Mouse (Mus musculus) liver, embryonic 15.5 days (tissue): ENCODE results near the gene Prkcd. TPM values are rescaled to one million over a fixed set of nuclear protein-coding genes. Genes with fewer than 3 reads are reported as not detected.

ENCODE experiments used
- ATAC-seq: fragments of 200-750 bp; cut with Nextera tagmentation; 2 replicates; pipeline ENCODE4 v1.8.0; 2017; ENCODE audit warnings: moderate number of reproducible peaks, mild to moderate bottlenecking, moderate library complexity; ENCODE audit not compliant: insufficient read depth
- H3K27ac ChIP-seq: fragments of 300-500 bp; sonication (generic); replicated peaks from 2 replicates; pipeline ENCODE4 v1.5.1; 2015; ENCODE audit warnings: mild to moderate bottlenecking, inconsistent platforms
- H3K27me3 ChIP-seq: fragments of 300-500 bp; sonication (generic); 2 replicates; pipeline ENCODE4 v1.6.1; 2015; ENCODE audit warnings: mild to moderate bottlenecking, inconsistent platforms
- H3K36me3 ChIP-seq: fragments of 300-500 bp; sonication (generic); replicated peaks from 2 replicates; pipeline ENCODE4 v1.6.1; 2015; ENCODE audit warnings: moderate library complexity, mild to moderate bottlenecking, inconsistent platforms
- H3K4me1 ChIP-seq: fragments of 300-500 bp; sonication (generic); replicated peaks from 2 replicates; pipeline ENCODE4 v1.6.1; 2015; ENCODE audit warnings: inconsistent platforms
- H3K4me2 ChIP-seq: fragments of 300-500 bp; sonication (generic); 2 replicates; pipeline ENCODE4 v1.6.1; 2015; ENCODE audit warnings: moderate library complexity, mild to moderate bottlenecking, inconsistent platforms
- H3K4me3 ChIP-seq: fragments of 300-500 bp; sonication (generic); replicated peaks from 2 replicates; pipeline ENCODE4 v1.5.1; 2015; ENCODE audit warnings: mild to moderate bottlenecking, inconsistent platforms
- H3K9ac ChIP-seq: fragments of 300-500 bp; sonication (generic); 2 replicates; pipeline ENCODE4 v1.6.1; 2015; ENCODE audit warnings: moderate library complexity, mild to moderate bottlenecking, inconsistent platforms
- H3K9me3 ChIP-seq: fragments of 300-500 bp; sonication (generic); replicated peaks from 2 replicates; pipeline ENCODE4 v1.6.1; 2016; ENCODE audit warnings: inconsistent platforms
- WGBS: fragments of 180-500 bp; shearing (Covaris S2); methylation state at CpG from one replicate; pipeline ENCODE4 v1.1.7; 2015; ENCODE audit warnings: mixed read lengths; ENCODE audit not compliant: insufficient replicate concordance; 5-methylcytosine and 5-hydroxymethylcytosine counted together
- polyA plus RNA-seq: library from polyadenylated mRNA; unstranded; fragments of >200 nt; fragmentation: Nextera tagmentation; extraction: Ambion mirVana; gene quantifications from 2 replicates; pipeline ENCODE4 v1.2.1, GENCODE M21; 2015

Gene Prkcd
- polyA plus RNA-seq, 1 experiment from 2014 or later, result 20.0 TPM

GRCm38 (mm10) chr14:30622130-30622529, 3.9 kb downstream of the Prkcd start:
- Histone ChIP-seq H3K4me1 (peaks cover 77% of the 10 kb centered on the region), H3K36me3 (no peaks in the 10 kb centered on the region), H3K27me3 (peaks cover 8% of the 10 kb centered on the region; the same call in 1 of the 2 replicates), H3K4me3 (no peak overlapping the region), H3K4me2 (no peak overlapping the region), H3K9ac (no peak overlapping the region), H3K9me3 (no peaks in the 10 kb centered on the region), H3K27ac (no peak overlapping the region)
- no peak for ATAC-seq
- 75% methylated on average over 7 of the region's 7 CpGs for WGBS

GRCm38 (mm10) chr14:30619982-30620578, 5.9 kb downstream of the Prkcd start:
- 36% methylated on average over 7 of the region's 7 CpGs for WGBS
- H3K4me3 ChIP-seq, result no peak overlapping the region
- no peaks in the 10 kb centered on the region for H3K27me3 ChIP-seq
- H3K4me1 ChIP-seq, result peaks cover 67% of the 10 kb centered on the region
- no peaks in the 10 kb centered on the region for H3K36me3 ChIP-seq
- no peak overlapping the region for H3K9ac ChIP-seq
- no peak overlapping the region for H3K4me2 ChIP-seq
- ATAC-seq, result no peak
- H3K9me3 ChIP-seq, result no peaks in the 10 kb centered on the region
- H3K27ac ChIP-seq, result peak overlapping the region; percentile 1; the same call in 1 of the 2 replicates

- Histone ChIP-seq H3K4me2 (no peak overlapping the region), H3K9ac (no peak overlapping the region), H3K27ac (no peak overlapping the region), H3K36me3 (no peaks in the 10 kb centered on the region), H3K4me3 (no peak overlapping the region), H3K4me1 (peaks cover 60% of the 10 kb centered on the region), H3K27me3 (no peaks in the 10 kb centered on the region), H3K9me3 (no peaks in the 10 kb centered on the region)
- 84% methylated on average over 2 of the region's 2 CpGs for WGBS
- no peak for ATAC-seq
Observed at GRCm38 (mm10) chr14:30618746-30619275, 7.2 kb downstream of the Prkcd start.

GRCm38 (mm10) chr14:30616751-30617150, 9.3 kb downstream of the Prkcd start:
- no peaks in the 10 kb centered on the region for H3K9me3 ChIP-seq
- no peak overlapping the region for H3K4me3 ChIP-seq
- WGBS, result 48% methylated on average over 2 of the region's 2 CpGs
- H3K9ac ChIP-seq, result no peak overlapping the region
- ATAC-seq, result no peak
- no peak overlapping the region for H3K4me2 ChIP-seq
- H3K27me3 ChIP-seq, result no peaks in the 10 kb centered on the region
- no peak overlapping the region for H3K27ac ChIP-seq
- H3K36me3 ChIP-seq, result no peaks in the 10 kb centered on the region
- H3K4me1 ChIP-seq, result peaks cover 66% of the 10 kb centered on the region

- Histone ChIP-seq H3K27ac (no peak overlapping the region), H3K4me2 (no peak overlapping the region), H3K4me3 (no peak overlapping the region), H3K4me1 (peaks cover 47% of the 10 kb centered on the region), H3K9ac (no peak overlapping the region), H3K27me3 (no peaks in the 10 kb centered on the region), H3K36me3 (peaks cover 12% of the 10 kb centered on the region; the same call in 1 of the 2 replicates), H3K9me3 (no peaks in the 10 kb centered on the region)
- 71% methylated on average over 2 of the region's 2 CpGs for WGBS
- ATAC-seq, result no peak
Observed at GRCm38 (mm10) chr14:30612962-30613715, 12.9 kb downstream of the Prkcd start.

GRCm38 (mm10) chr14:30612523-30612922, 13.5 kb downstream of the Prkcd start:
- Histone ChIP-seq H3K27me3 (no peaks in the 10 kb centered on the region), H3K9me3 (no peaks in the 10 kb centered on the region), H3K27ac (no peak overlapping the region), H3K9ac (no peak overlapping the region), H3K36me3 (peaks cover 12% of the 10 kb centered on the region; the same call in 1 of the 2 replicates), H3K4me3 (no peak overlapping the region), H3K4me2 (no peak overlapping the region), H3K4me1 (peaks cover 41% of the 10 kb centered on the region)
- WGBS, result 9% methylated on average over 7 of the region's 7 CpGs
- no peak for ATAC-seq

- no peak overlapping the region for H3K9ac ChIP-seq
- H3K4me1 ChIP-seq, result peaks cover 29% of the 10 kb centered on the region
- no peak overlapping the region for H3K4me2 ChIP-seq
- H3K9me3 ChIP-seq, result no peaks in the 10 kb centered on the region
- no peak overlapping the region for H3K4me3 ChIP-seq
- H3K27me3 ChIP-seq, result no peaks in the 10 kb centered on the region
- peaks cover 12% of the 10 kb centered on the region for H3K36me3 ChIP-seq
- no peak overlapping the region for H3K27ac ChIP-seq
- 59% methylated on average over 3 of the region's 3 CpGs for WGBS
- no peak for ATAC-seq
Observed at GRCm38 (mm10) chr14:30610940-30611339, 15.1 kb downstream of the Prkcd start.

- 64% methylated on average over 2 of the region's 2 CpGs for WGBS
Observed at GRCm38 (mm10) chr14:30610304-30610703, 15.7 kb downstream of the Prkcd start.

GRCm38 (mm10) chr14:30609499-30609898, 16.5 kb downstream of the Prkcd start:
- no peak for ATAC-seq
- Histone ChIP-seq H3K9ac (no peak overlapping the region), H3K4me1 (peaks cover 24% of the 10 kb centered on the region), H3K9me3 (no peaks in the 10 kb centered on the region), H3K27ac (no peak overlapping the region), H3K4me3 (no peak overlapping the region), H3K4me2 (no peak overlapping the region), H3K27me3 (no peaks in the 10 kb centered on the region), H3K36me3 (peaks cover 12% of the 10 kb centered on the region)
- 71% methylated on average over 3 of the region's 3 CpGs for WGBS

More at GRCm38 (mm10) chr14:30610304-30610703, 15.7 kb downstream of the Prkcd start:
- Histone ChIP-seq H3K36me3 (peaks cover 12% of the 10 kb centered on the region), H3K4me3 (no peak overlapping the region), H3K4me2 (no peak overlapping the region), H3K9ac (no peak overlapping the region), H3K27ac (no peak overlapping the region), H3K9me3 (no peaks in the 10 kb centered on the region), H3K27me3 (no peaks in the 10 kb centered on the region), H3K4me1 (peaks cover 29% of the 10 kb centered on the region)
- ATAC-seq, result no peak

GRCm38 (mm10) chr14:30608176-30608575, 17.8 kb downstream of the Prkcd start:
- WGBS, result 72% methylated on average over 6 of the region's 6 CpGs
- Histone ChIP-seq H3K9ac (no peak overlapping the region), H3K27ac (no peak overlapping the region), H3K4me2 (no peak overlapping the region), H3K4me1 (peaks cover 19% of the 10 kb centered on the region), H3K9me3 (no peaks in the 10 kb centered on the region), H3K27me3 (no peaks in the 10 kb centered on the region), H3K4me3 (no peak overlapping the region), H3K36me3 (peaks cover 12% of the 10 kb centered on the region)
- no peak for ATAC-seq

- no peaks in the 10 kb centered on the region for H3K27me3 ChIP-seq
- no peak; the same call in 1 of the 2 replicates for ATAC-seq
- H3K4me3 ChIP-seq, result no peak overlapping the region
- WGBS, result 38% methylated on average over 4 of the region's 4 CpGs
- H3K27ac ChIP-seq, result no peak overlapping the region
- no peaks in the 10 kb centered on the region for H3K9me3 ChIP-seq
- H3K36me3 ChIP-seq, result peaks cover 12% of the 10 kb centered on the region
- no peak overlapping the region for H3K4me2 ChIP-seq
- peaks cover 14% of the 10 kb centered on the region for H3K4me1 ChIP-seq
- no peak overlapping the region for H3K9ac ChIP-seq
Observed at GRCm38 (mm10) chr14:30607696-30608095, 18.3 kb downstream of the Prkcd start.
